Mouse (Mus musculus) lung, adult 18-20 months (tissue): ENCODE results near the gene Rbm34.
"Not testable (repeated sequence)": the region's sequence is repeated elsewhere in the genome, so short reads cannot be mapped to it uniquely, and the experiment has no call there.

Experiments used
- DNase-seq, 2 experiments: peaks; one replicate each; pipeline ENCODE4 v3.0.0; 2022; ENCODE audit warnings: mixed read lengths in 2 of 2

Gene Rbm34

DNA sequence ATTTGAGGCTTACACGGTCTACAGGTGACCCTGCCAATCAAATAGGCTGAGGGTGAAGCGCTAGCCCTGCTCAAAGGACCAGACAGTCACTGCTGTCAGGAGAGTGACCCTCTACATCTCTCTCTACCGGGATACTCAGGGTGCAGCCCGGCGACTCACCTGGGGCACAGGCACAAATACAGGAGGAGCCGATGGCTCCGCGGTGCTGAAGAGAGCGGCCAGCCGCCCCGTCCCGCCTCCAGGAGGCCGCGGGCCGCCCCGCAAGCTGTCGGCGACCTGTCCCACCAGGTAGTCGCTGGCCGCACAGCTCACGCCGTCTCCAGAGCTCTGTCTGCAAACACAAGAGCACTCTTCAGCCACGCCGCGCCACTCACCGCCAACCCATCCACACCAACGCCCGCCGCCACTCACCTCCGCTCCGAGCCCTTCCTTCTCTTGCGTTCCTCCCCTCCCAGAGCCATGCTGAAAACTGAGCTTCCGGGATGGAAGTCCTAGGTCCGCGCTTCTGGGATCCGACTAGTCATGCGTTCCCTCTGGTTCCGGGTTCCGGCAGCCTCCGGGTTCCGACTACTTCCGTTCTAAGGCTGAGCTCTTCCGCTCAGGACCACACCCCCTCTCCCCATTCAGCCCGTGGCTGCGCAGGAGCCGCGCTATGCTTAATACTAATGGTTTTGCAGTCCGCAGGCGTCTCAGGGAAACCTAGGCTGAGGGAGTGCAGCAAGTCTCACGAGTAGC lies at the start of gene Rbm34:
Rbm34 (minus strand) TSS at position 493 of the 735 bp plus-strand sequence.
- DNase-seq: peak; percentile 93 to 94

DNA sequence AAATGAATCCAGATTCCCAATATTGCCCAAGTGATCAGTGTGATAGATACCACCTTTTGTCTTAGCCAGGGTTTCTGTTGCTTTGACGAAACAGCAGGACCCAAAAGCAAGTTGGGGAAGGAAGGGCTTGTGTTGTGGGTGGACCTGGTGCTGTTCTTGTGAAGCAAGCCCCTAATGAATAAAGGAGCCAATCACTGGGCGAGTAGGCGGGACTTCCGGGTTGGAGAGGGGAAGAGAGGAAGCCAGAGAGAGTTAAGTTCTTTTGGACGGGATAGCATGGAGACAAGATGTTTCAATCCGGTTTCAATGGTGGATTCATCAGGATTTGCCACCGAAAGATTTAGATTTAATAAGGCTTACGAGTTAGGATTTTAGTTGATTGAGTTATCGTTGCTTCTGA lies 40.8 kb upstream of the Rbm34 start:
- no peak for DNase-seq

DNA sequence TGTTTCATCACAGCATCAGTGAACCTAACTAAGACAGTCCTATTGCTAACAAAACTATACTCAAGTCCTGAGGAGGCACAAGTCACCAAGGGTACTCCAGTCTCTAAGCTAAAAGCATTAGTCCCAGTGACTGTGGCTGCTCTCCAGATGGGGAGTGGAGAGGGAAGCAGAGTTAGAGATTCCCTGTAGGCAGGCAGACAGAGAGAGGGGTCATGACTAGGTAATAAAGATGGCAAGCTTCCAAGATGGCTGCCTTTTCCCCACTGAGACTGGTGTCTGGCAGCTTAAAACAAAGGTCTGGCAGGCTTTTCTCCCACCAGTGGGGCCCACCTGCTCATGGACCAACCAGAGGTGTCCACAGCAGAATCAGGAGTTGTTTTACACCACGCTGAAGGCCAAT lies 23.6 kb upstream of the Rbm34 start:
- no peak for DNase-seq

DNA sequence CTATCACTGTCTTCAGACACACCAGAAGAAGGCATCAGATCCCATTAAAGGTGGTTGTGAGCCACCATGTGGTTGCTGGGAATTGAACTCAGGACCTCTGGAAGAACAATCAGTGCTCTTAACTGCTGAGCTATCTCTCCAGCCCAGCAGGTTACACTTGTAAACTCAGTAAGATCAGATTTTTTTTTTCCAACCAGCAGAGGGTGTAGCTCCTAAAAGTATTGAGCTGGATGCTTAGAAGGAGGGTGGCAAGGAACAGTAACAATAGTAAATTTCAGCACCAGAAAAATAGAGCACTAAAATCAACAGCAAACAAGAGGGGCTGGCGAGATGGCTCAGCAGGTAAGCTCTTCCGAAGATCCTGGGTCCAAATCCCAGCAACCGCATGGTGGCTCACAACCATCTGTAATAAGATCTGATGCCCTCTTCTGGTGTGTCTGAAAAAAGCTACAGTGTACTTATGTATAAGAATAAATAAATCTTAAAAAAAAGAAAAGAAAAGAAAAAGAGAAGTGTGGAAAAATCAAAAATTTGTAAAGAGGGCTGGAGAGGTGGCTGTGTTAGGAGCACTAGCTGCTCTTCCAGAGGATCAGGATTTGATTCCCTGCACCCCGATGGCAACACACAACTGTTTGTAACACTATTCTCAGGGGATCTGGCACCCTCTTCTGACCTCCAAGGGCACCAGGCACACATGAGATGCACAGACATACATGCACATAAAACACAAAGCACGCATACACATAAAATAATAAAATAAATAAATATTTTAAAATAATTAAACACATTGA lies 18.7 kb upstream of the Rbm34 start:
- DNase-seq: no peak

DNA sequence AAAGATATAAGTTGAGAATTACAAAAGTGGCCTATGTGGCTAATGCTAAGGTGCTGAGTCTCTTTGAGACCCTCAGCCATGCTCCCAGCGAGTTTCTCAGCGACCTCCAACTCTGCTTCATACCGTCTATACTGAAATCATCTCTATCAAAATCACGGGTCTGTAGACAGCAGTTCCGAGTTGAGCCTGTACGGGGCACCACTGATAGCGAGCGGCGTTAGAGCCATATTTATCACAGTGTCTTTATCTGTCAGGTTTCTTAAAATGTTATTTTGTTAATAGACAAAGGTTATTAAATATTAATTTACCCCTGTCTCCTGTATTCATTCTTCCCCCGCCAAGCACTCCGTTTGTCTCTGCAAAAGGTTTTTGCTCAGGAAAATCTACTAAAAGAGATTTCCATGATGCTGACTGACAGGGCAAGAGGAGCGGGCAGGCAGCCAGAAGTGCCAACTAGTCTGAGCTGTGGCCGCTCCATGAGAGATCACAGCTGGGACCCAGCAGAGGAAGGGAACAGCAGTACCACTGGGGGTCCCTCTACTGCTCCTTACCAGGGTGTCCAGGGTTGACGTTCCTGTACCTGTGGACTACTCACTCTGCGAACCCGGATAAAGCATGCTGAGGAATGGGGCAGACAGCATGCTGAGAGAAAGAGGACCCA lies 17.6 kb upstream of the Rbm34 start:
- no peak for DNase-seq

DNA sequence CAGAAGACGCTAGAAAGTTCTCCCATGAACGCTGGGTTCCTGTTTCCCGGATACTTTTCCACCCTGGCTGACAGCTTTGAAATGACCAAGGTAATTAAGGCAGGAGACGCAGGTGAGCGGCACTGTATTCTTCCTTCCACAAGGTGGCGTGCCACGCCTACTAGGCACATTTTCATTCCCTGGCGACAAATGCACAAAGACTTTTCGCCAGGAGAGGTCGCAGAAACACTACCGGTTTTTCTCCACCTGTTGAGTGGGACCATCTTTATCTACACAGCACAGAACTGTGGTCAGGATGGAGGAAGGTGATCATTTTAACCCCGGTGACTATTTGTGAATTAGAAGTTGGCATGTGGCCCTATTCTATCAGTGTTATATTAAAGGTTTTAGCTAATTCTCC lies 15.6 kb upstream of the Rbm34 start:
- peak; percentile 82 to 87 for DNase-seq

DNA sequence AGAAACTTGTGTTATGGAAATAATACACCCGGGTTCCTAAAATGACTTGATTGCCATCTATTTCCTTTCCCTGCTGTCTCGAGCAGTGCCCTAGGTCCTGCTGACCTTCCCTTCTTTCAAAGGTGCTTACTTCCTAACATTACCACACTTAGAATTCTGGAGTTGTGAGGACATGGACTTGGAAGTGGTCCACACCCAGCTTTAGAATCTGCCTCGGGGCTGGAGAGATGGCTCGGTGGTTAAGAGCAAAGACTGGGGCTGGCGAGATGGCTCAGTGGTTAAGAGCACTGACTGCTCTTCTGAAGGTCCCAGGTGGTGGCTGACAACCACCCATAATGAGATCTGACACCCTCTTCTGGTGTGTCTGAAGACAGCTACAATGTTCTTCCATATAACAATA lies 9.2 kb upstream of the Rbm34 start:
- DNase-seq: no peak

DNA sequence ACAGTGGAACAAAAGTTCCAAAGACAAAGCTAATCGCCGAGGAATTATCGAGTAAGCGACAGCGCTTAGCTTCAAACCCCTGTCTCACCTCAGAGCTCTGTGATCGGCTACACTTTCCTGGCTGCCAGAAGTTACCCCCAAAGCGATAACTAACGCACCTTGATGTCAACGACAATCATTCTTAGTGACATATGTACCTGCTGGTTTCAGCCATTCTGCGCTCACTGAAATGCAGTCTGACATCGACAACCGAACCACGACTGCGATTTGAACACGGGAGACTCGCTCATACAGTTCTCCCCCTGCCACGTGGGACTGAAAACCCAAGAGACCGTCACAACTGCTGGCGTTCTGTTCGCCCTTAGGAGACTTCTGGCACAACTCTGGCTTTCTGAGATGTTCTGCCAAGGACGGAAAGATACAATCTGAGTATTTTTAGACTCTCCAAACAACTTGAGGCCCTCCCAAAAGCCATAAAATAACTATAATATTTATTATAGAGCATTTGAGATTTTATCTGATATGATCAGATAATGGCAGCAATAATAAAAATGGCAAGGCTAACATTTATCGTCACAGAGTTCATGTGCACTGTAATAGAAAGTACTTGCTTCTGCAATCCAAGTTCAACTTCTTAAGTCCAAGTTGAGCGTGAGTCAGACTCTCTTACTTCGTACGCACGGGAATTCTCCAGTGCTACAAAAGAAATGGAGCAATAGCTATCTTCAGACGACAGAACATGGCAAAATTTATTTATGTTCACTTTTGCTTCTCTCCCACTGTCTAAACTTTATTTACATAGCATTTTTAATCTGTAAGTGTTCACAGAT lies 8.4 kb upstream of the Rbm34 start:
- DNase-seq: peak; percentile 15 to 26

DNA sequence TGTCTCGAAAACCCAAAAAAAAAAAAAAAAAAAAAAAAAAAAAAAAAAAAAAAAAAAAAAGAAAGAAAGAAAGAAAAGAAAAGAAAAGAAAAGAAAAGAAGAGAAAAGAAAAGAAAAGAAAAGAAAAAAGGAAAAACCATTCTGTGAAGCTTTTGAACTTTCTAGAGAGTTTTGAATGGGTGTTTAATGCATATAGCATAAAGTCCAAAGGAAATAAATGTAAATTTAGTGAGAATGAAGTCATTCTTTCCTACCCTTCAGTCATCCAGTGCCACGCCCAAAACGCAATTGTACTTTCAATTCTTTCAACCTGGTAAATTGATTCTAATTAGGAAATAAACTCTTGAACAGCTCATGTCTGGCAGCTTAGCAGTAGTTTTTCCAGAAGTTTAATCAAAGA lies 7.7 kb upstream of the Rbm34 start:
- not testable (repeated sequence) for DNase-seq

DNA sequence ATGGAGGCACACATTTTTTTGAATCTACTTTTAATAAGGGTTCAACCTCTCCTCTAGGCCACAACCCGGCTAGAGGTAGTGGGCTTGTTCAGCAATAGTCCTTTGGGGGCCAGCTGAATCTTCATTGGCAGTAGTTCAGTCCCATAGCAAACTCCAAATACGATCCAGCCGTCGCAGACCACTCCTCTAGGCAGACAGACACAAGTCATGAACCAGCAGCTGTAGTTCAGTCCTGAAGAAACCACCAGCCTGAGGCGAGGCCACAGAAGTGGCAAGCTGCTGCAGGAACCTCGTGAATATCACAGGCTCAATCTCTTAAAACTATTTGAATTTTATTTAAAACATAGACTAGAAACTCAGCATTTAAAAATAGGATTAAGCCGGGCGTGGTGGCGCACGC lies 7.2 kb upstream of the Rbm34 start:
- no peak for DNase-seq

DNA sequence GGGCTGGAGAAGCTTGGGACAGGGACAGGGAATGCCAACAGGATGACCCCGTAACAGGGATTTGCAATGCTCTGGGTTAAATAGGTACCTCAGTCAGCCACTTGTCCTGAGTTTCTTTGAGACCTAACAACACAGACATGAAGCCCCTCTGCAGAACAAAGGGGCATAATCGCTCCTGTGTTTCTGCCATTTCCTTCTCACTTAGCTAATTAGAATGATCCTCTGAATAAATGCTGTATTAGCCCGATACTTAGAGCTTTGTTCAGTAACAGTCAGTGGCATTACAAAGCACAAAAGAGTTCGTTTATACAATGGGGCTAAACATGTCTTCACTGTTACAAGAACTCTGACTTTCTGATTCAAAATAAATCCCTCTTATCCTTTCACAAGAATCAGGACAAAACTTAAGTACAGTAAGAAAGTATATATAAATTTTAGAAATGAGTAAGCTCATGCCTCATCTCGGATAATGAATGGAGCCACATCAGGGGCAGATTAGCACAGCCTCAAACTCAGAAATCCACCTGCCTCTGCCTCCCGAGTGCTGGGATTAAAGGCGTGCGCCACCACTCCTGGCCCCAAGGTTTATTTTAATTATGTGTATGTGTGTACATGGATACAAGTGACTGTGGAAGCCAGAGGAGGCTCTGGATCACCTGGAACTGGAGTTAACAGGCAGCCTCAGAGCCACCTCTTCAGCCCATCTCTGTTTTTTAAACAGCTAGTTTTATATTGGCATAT lies 5.9 kb upstream of the Rbm34 start:
- DNase-seq: no peak

DNA sequence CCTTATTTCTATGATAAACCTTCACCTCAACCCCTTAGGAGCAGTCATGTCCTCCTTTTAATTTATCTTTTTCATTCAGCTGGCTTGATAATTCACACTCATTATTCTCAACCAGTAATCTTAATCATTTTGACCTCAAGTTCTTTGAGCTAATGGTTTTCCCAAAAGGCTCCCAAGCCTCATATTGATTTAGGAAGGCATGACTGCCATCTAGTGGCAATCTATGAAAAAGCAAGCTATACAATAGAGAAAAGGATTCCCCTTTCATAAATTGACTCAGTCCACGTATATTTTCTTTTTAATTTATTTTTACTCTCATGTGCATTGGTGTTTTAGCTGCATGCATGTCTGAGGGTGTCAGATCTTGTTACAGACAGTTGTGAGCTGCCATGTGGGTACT lies 4.8 kb upstream of the Rbm34 start:
- peak in 1 of 2 experiments; percentile 18 for DNase-seq

DNA sequence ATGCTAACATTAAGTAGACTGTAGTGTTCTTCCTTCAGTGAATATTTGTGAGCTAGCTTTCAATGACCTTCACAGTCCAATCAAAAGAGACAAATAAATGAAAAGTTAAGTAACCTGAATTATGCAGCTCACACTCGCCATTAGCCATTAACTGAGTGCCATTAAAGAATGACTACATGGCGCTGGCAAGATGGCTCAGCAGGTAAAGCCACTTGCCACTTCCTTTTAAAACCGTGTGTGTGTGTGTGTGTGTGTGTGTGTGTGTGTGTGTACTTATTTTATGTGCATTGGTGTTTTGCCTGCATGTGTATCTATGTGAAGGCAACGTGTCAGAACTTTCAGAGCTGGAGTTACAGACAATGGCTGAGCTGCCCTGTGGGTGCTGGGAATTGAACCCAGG lies 3.6 kb upstream of the Rbm34 start:
- DNase-seq: no peak

DNA sequence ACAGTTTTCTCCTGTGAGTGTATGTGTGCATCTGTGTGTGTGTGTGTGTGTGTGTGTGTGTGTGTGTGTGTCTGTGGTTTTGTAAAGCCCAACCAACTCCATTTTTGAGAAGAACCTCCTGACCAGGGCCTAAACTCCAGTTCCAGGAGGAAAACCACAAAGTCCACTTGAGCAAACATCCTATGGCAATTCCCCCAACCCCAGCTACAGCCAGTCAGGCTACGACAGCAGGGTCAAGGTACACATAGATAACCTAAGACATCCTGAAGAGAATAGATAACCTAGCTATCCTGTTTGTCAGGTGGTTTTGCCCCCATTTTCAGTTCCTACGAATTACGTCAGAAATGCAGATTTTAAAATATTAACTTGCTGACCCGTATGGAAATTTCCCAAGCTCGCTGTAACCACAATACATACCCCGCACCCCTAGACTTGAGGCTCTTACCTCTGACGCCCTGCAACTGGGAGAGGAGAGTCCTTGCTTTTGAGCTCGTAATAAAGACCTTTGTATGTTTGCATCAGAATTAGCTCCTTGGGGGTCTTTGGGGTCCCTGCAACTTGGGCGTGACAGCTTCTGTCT lies 2.9 kb upstream of the Rbm34 start:
- no peak for DNase-seq

DNA sequence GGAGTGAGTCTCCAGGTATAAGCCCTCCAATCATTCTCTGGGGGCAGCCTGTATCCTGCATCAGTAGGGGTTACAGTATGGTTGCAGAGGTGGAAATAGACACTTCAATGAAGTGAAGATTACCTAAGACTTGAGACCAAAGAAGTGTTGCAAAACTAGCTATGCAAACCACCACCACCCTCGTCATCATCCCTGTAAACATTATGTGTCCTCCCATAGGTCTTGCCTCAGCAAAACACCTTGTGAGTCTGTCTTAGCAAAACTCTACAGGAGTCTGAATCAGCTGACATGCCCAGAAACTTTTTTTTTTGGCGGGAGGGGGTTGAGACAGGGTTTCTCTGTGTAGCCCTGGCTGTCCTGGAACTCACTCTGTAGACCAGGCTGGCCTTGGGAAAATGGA lies 1.8 kb upstream of the Rbm34 start:
- no peak for DNase-seq

DNA sequence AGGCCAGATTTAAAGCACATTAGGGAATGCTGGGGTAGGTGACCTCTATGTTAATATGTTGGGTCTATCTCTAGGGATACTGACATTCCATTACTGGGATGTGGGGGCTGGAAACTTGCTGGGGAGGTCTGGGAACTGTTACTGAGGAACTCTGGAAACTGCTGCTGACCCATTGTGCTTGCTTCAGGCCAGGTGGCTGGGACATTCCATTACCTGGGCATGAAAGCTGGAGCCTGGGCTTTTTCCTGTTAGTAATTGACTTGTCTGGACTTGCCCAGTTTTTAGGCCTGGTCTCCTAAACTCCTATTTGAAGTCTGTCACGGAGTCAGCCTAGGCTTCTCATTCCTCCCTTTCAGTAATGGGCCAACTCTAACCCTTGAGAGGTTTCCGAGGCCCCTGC lies 1.2 kb upstream of the Rbm34 start:
- DNase-seq: no peak

DNA sequence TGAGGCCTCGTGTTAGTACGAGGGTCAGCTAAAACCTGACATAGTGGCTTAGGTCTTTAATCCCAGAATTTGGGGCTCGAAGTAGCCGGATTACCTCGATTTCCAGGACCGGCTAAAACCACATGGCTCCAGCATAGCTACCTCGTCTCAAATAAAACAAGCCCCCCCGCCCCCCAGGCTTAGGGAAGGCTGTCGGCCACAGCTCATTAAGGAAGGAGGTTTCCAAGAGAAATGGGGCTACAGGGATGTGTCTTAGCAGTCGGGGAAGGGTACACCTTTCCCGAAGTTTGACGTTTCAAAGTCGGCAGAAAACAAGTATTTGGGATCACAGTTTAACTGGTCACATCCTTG lies 418 bp upstream of the Rbm34 start:
- DNase-seq: no peak

DNA sequence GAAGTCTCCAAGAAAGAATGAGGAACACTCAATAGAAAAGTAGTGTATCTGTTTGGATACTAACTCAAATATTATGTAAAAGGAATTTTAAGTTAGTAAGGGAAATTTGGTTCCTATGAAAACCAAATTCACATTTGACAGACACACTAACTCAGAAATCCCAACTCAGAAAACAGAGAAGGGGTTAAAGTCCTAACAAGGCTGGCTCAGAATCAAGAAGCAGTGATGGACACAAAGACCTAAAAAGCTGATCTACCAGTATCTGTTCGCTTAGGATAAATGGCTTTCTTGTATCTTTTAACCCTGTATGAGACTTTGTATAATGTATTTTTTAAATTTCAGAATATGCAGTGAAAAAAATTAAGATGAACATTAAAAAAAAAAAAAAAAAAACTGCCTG lies 1.3 kb downstream of the Rbm34 start:
- no peak for DNase-seq

DNA sequence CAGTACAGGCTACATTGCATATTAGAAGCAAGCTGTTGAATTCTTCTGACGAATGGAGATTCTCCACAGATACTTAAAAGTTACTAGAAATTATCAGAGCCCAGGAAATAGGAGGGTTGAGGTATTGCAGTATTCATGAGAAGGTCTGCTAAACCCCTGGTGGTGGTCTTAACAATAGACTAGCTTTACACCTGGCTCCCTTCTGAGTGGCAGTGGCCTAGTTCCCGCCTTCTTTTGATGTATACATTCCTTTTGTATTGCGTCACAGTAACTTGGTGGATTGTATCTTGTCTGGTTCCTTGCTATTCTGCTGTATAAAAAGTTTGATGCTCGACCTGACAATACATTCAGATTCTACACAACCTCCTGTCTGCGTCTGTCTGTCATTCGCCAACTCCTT lies 2.8 kb downstream of the Rbm34 start:
- no peak for DNase-seq

DNA sequence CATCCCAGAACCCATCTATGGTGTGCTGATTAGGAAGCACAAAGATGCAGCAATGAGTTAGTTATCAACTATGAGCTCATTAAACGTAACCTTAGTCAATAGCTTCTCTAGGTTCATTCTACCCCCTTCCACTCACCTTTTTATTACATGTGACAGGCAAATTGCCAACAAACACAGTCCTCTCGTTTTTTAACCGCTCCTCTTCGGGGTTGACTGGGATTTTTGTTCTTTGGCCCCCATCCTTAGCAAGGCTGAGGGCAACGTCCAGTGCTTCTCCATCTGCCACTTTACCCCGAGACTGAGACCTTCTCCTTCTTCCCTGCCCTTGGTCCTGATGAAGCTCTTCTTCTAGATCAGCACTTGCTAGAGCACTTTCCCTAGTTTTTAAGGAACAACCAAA lies 5.6 kb downstream of the Rbm34 start:
- DNase-seq: no peak

DNA sequence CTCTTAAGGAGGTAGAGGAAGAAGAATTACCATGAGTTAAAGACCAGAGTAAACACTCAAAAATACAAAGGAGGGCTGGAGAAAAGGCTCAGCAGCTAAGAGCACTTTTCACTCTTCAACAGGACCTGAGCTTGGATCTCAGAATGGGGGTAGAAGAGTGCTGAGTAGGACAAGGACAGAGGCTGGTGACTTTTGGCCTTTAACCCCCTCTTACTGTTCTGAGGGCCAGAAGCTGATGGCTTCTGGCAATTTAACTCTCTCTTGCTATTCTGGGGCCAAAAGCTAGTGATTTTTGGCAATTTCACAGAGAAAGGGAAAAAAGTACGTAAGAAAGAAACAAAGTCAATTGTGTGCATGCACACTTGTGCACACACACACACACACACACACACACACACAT lies 8.0 kb downstream of the Rbm34 start:
- DNase-seq: no peak

DNA sequence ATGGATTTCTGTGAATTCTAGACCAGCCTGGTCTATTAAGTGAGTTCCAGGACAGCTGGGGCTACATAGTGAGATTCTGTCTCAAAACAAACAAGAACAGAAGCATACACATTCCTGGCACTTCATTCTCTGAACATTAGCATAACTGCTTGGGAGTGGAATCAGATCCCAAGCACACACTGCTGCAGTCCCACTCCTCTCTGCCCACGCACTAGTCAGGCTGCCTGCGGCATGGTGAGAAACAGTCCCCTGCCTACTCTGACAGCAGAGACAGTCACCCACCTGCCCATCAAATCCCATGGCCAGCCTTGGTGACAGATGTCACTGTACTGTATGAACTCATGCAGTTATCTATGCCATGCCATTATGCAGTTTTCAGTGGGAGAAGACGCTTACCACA lies 9.4 kb downstream of the Rbm34 start:
- no peak for DNase-seq
